Mouse (Mus musculus) megakaryocyte, embryonic 14.5 days (primary cell): Measurements from ENCODE around the gene Car10. TPM values are rescaled to one million over a fixed set of nuclear protein-coding genes. Genes with fewer than 3 reads are reported as not detected.

Experiments used
- H3K27me3 ChIP-seq: replicated peaks from 2 replicates; pipeline ENCODE3; 2012; ENCODE audit warnings: inconsistent platforms
- H3K36me3 ChIP-seq: replicated peaks from 2 replicates; pipeline ENCODE3; 2012; ENCODE audit warnings: low read length, inconsistent platforms, mixed read lengths
- H3K4me1 ChIP-seq: 2 replicates; pipeline ENCODE4 v1.6.1; 2012; ENCODE audit warnings: inconsistent platforms
- H3K4me3 ChIP-seq: replicated peaks from 2 replicates; pipeline ENCODE3; 2012; ENCODE audit warnings: moderate library complexity, mild to moderate bottlenecking, inconsistent platforms
- H3K9me3 ChIP-seq: 2 replicates; pipeline ENCODE4 v1.6.1; 2012; ENCODE audit warnings: inconsistent platforms
- FLI1 ChIP-seq: IDR thresholded peaks from 2 replicates; pipeline ENCODE4 v1.6.1; 2012; ENCODE audit warnings: low read length, inconsistent platforms, mixed read lengths
- GATA1 ChIP-seq: IDR thresholded peaks from 3 replicates; pipeline ENCODE4 v1.6.1; 2012; ENCODE audit warnings: mixed read lengths, low read length, inconsistent platforms, borderline replicate concordance
- polyA plus RNA-seq: library from polyadenylated mRNA; stranded (reverse); fragments of >175 nt; gene quantifications from 2 replicates; pipeline ENCODE4 v1.2.3, GENCODE M21; 2012; ENCODE audit warnings: low replicate concordance; ENCODE audit not compliant: insufficient read depth

The Car10 gene
- polyA plus RNA-seq, 1 experiment = not detected

DNA sequence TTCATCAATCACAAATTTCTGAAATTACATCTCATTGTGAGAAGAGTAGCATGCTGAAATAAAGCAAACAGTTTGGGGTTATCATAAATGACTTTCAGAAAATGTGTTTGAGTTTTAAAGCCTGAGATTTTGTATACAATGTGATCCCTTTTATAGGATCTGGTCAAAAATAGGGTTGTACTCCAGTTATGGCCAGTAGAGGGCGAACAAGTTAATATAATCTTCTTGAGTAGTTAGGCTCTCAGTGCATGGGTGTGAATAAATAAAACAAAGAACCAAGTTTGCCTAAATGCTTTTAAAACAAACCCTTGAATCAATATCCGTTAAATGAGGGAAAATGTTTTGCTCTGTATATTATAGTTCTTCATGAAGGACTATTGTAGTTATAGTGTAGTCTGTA, 46.7 kb downstream of the Car10 start:
- TF ChIP-seq GATA1 = no peak
- no peak for TF ChIP-seq FLI1
- H3K9me3 ChIP-seq = no peaks in the 10 kb centered on the region

DNA sequence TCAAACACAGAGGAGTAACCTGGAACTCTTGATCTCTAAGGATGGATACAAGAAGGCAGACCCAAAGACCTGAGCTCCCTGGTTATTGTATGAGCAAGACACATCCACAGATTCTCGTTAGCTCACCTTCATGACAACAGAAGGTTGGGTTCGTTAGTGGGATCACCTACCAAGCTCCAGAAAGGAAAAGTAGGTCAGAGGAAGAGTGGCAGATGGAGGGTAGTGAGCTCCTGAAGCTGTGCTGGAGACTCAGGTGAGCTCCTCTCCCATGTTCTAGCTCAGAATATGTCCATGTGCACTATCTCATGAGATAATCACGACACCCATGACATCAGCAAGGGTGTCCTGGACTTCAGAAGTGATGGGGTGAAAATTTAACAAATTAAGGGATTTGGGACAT, 57.1 kb downstream of the Car10 start:
- H3K27me3 ChIP-seq = no peaks in the 10 kb centered on the region
- TF ChIP-seq GATA1 (no peak), FLI1 (no peak)
- no peaks in the 10 kb centered on the region for H3K4me1 ChIP-seq
- H3K9me3 ChIP-seq = no peaks in the 10 kb centered on the region
- no peaks in the 10 kb centered on the region for H3K36me3 ChIP-seq
- H3K4me3 ChIP-seq = no peak overlapping the region

More for the DNA sequence above, 46.7 kb downstream of the Car10 start:
- no peaks in the 10 kb centered on the region; the same call in 1 of the 2 replicates for H3K4me1 ChIP-seq
- H3K27me3 ChIP-seq = no peaks in the 10 kb centered on the region
- no peaks in the 10 kb centered on the region for H3K36me3 ChIP-seq
- H3K4me3 ChIP-seq = no peak overlapping the region

GRCm38 (mm10) chr11:93172430-93172829, 74.6 kb downstream of the Car10 start:
- no peak for TF ChIP-seq GATA1
- TF ChIP-seq FLI1 = no peak
- H3K36me3 ChIP-seq = no peaks in the 10 kb centered on the region
- no peaks in the 10 kb centered on the region for H3K27me3 ChIP-seq
- H3K4me1 ChIP-seq = no peaks in the 10 kb centered on the region
- H3K4me3 ChIP-seq = no peak overlapping the region
- H3K9me3 ChIP-seq = 0 out of 2 replicates have a peak, but pooled peaks cover 5% of the 10 kb centered on the region

DNA sequence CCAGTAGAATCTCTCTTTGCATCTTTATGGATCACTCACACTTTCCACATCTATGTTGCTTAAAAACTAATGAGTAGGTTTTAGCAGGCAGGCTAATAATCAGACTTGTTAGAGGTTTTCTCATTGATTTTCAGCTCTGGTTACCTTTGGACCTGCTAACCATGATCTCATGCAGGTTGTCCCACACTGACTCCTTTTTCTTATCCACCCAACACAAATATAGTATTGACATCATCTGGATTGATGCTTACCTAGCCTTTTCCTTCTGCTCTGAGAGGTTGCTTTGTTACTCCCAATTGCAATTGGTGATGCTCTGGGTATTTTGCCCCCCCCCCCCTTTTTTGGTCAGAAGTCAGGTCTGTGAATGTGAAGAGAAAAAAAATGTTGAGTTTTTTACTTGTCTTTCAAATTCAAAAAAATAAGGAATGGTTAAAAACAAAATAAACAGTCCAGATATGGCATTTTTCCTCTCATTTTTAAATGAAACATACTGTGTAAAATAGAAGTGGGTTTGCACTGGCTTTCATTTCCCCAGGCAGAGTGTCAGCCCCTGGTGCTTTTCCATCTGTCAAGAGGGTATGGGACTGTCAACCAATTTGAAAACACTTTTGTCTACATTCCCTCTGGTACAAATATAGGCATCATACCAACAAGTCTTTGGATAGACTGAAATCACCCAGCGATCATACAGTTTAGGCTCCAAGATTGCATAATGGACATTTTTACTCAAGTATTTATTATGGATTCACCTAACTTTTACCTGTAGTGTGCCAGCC, 75.9 kb downstream of the Car10 start:
- no peak overlapping the region for H3K4me3 ChIP-seq
- H3K4me1 ChIP-seq = no peaks in the 10 kb centered on the region
- H3K9me3 ChIP-seq = 0 out of 2 replicates have a peak, but pooled peaks cover 5% of the 10 kb centered on the region
- no peaks in the 10 kb centered on the region for H3K36me3 ChIP-seq
- no peaks in the 10 kb centered on the region for H3K27me3 ChIP-seq
- TF ChIP-seq GATA1 (no peak), FLI1 (no peak)

- Histone ChIP-seq H3K36me3 (no peaks in the 10 kb centered on the region), H3K9me3 (0 out of 2 replicates have a peak, but pooled peaks cover 3% of the 10 kb centered on the region), H3K4me1 (peaks cover 6% of the 10 kb centered on the region), H3K27me3 (no peaks in the 10 kb centered on the region), H3K4me3 (peak overlapping the region; percentile 23)
- TF ChIP-seq GATA1 = 0 out of 3 replicates have a peak, but pooled peaks have one; percentile 25
- TF ChIP-seq FLI1 = no peak
These were observed 87.6 kb downstream of the Car10 start for GRCm38 (mm10) chr11:93185477-93185876.

DNA sequence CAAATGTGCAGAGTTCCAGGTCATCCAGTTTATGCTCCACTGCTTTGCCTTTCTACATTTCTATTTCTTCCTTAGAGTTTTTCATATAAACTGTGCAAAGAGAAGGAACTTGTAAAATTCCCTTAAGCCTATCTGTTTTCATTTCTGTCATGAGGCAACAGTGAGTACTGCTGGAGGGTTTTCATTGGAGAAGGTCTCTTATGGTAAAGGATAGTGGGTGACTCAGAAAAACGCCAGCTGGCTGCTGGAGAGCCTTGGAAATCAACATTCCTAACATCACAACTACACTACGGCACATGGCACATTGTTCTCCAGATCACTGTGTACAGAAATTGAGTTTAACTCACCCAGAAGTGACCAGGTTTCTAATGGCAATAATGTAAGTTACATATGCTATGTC, 88.3 kb downstream of the Car10 start:
- Histone ChIP-seq H3K9me3 (0 out of 2 replicates have a peak, but pooled peaks cover 3% of the 10 kb centered on the region), H3K4me3 (no peak overlapping the region), H3K4me1 (peaks cover 6% of the 10 kb centered on the region), H3K36me3 (no peaks in the 10 kb centered on the region), H3K27me3 (no peaks in the 10 kb centered on the region)
- TF ChIP-seq GATA1 (no peak), FLI1 (no peak)

DNA sequence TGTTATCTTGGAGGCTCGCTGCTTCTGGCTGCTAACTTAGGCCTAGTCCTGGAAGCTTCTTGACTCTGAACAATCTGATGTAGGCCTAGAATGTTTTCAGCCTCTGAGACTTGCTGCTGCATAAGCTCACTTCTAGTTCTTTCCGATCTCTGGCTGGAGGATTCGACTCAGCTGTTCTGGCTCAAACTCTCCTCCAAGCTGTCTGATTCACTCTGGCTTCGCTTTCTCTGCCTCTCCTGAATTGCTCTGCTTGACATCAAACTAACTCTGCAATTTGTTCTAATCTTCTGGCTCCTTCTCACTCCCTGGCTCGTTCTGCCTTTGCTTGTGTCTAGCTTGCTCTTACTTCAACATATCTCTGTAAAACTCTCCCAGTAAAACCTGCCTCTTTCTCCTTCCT, 90.8 kb downstream of the Car10 start:
- Histone ChIP-seq H3K4me3 (no peak overlapping the region), H3K27me3 (no peaks in the 10 kb centered on the region), H3K4me1 (peaks cover 6% of the 10 kb centered on the region), H3K9me3 (0 out of 2 replicates have a peak, but pooled peaks cover 3% of the 10 kb centered on the region), H3K36me3 (no peaks in the 10 kb centered on the region)
- TF ChIP-seq FLI1 (no peak), GATA1 (no peak)

- Histone ChIP-seq H3K27me3 (no peaks in the 10 kb centered on the region), H3K9me3 (no peaks in the 10 kb centered on the region), H3K4me1 (no peaks in the 10 kb centered on the region)
These were observed 102.2 kb downstream of the Car10 start for GRCm38 (mm10) chr11:93200046-93200445.

DNA sequence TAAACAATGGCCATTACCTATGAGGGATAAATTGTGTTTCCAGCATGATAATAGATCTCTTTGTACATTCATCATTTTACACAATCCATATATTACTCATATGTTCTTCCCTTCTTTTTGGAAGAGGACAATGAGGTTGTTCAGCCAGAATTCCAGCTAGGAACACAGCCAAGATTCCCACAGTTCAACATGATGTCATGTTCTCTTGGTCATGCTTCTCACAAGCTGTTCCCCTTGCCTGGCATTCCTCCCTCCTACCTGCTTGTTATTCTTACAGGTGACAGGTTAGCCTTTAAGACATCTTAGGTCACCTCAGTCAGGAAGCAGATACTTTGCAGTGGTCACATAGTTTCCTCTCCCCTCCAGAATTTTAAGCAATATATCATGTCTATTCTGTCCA, 119.6 kb downstream of the Car10 start:
- H3K9me3 ChIP-seq = peaks cover 15% of the 10 kb centered on the region
- H3K4me1 ChIP-seq = no peaks in the 10 kb centered on the region
- H3K4me3 ChIP-seq = no peak overlapping the region
- no peaks in the 10 kb centered on the region for H3K36me3 ChIP-seq
- no peaks in the 10 kb centered on the region for H3K27me3 ChIP-seq
- TF ChIP-seq GATA1 (no peak), FLI1 (no peak)

More at GRCm38 (mm10) chr11:93200046-93200445, 102.2 kb downstream of the Car10 start:
- TF ChIP-seq FLI1 (no peak), GATA1 (no peak)
- no peak overlapping the region for H3K4me3 ChIP-seq
- H3K36me3 ChIP-seq = no peaks in the 10 kb centered on the region

GRCm38 (mm10) chr11:93230057-93230456, 132.2 kb downstream of the Car10 start:
- Histone ChIP-seq H3K4me3 (no peak overlapping the region), H3K27me3 (no peaks in the 10 kb centered on the region), H3K36me3 (no peaks in the 10 kb centered on the region), H3K4me1 (no peaks in the 10 kb centered on the region), H3K9me3 (no peaks in the 10 kb centered on the region)
- no peak for TF ChIP-seq FLI1
- TF ChIP-seq GATA1 = no peak
